Mouse (Mus musculus): ENCODE results near the gene Cers5. TPM values are rescaled to one million over a fixed set of nuclear protein-coding genes. Genes with fewer than 3 reads are reported as not detected.
A peak's percentile ranks its signal among the peaks of the same experiment; 100 is the strongest.
"Not testable (repeated sequence)": the region's sequence is repeated elsewhere in the genome, so short reads cannot be mapped to it uniquely, and the experiment has no call there.

Cers5 gene
- polyA plus RNA-seq, 1 experiment from 2014 or later, result 53.9 TPM

GRCm38 (mm10) chr15:99736675-99737074 is 36.0 kb downstream of the Cers5 start:
- 84% methylated on average over 11 of the region's 11 CpGs for WGBS
- H3K4me1 ChIP-seq (replicated peaks), result no peaks in the 10 kb centered on the region
- H3K4me2 ChIP-seq, result no peak overlapping the region
- no peak overlapping the region for H3K4me3 ChIP-seq
- no peaks in the 10 kb centered on the region for H3K27me3 ChIP-seq (replicated peaks)
- H3K9me3 ChIP-seq (replicated peaks), result no peaks in the 10 kb centered on the region
- no peak overlapping the region for H3K9ac ChIP-seq
- no peak for ATAC-seq (ENCODE audit: insufficient number of reproducible peaks, low FRiP score)
- no peak overlapping the region for H3K27ac ChIP-seq (ENCODE audit: poor library complexity, severe bottlenecking)
- H3K36me3 ChIP-seq, result peaks cover 84% of the 10 kb centered on the region

- H3K4me3 ChIP-seq, result no peak overlapping the region
- 88% methylated on average over 2 of the region's 2 CpGs for WGBS
- no peak for ATAC-seq (ENCODE audit: insufficient number of reproducible peaks, low FRiP score)
Observed at GRCm38 (mm10) chr15:99735631-99736030, 37.1 kb downstream of the Cers5 start.

GRCm38 (mm10) chr15:99733186-99733585 is 39.5 kb downstream of the Cers5 start:
- H3K9ac ChIP-seq, result no peak overlapping the region
- no peaks in the 10 kb centered on the region for H3K27me3 ChIP-seq (replicated peaks)
- H3K4me3 ChIP-seq, result no peak overlapping the region
- no peak overlapping the region for H3K4me2 ChIP-seq
- no peaks in the 10 kb centered on the region; the same call in 1 of the 2 replicates for H3K9me3 ChIP-seq (replicated peaks)
- no peaks in the 10 kb centered on the region for H3K4me1 ChIP-seq (replicated peaks)
- WGBS, result 96% methylated on average over 5 of the region's 5 CpGs
- H3K36me3 ChIP-seq, result peaks cover 76% of the 10 kb centered on the region
- H3K27ac ChIP-seq (ENCODE audit: poor library complexity, severe bottlenecking), result no peak overlapping the region
- ATAC-seq (ENCODE audit: insufficient number of reproducible peaks, low FRiP score), result no peak

More at GRCm38 (mm10) chr15:99735631-99736030, 37.1 kb downstream of the Cers5 start:
- Histone ChIP-seq H3K9ac (no peak overlapping the region), H3K4me2 (no peak overlapping the region), H3K4me1 (replicated peaks) (no peaks in the 10 kb centered on the region), H3K36me3 (peaks cover 82% of the 10 kb centered on the region), H3K27me3 (replicated peaks) (no peaks in the 10 kb centered on the region), H3K9me3 (replicated peaks) (no peaks in the 10 kb centered on the region), H3K27ac (ENCODE audit: poor library complexity, severe bottlenecking) (no peak overlapping the region)

GRCm38 (mm10) chr15:99731678-99732077 is 41.0 kb downstream of the Cers5 start:
- ATAC-seq (ENCODE audit: insufficient number of reproducible peaks, low FRiP score), result no peak
- WGBS, result 91% methylated on average over 3 of the region's 3 CpGs
- Histone ChIP-seq H3K4me3 (no peak overlapping the region), H3K4me2 (no peak overlapping the region), H3K27me3 (replicated peaks) (no peaks in the 10 kb centered on the region), H3K4me1 (replicated peaks) (peaks cover 2% of the 10 kb centered on the region), H3K9me3 (replicated peaks) (no peaks in the 10 kb centered on the region; the same call in 1 of the 2 replicates), H3K36me3 (peaks cover 71% of the 10 kb centered on the region), H3K9ac (no peak overlapping the region), H3K27ac (ENCODE audit: poor library complexity, severe bottlenecking) (no peak overlapping the region)

- Histone ChIP-seq H3K9ac (no peak overlapping the region), H3K4me3 (no peak overlapping the region), H3K27me3 (replicated peaks) (no peaks in the 10 kb centered on the region), H3K9me3 (replicated peaks) (no peaks in the 10 kb centered on the region; the same call in 1 of the 2 replicates), H3K4me1 (replicated peaks) (peaks cover 7% of the 10 kb centered on the region), H3K36me3 (peaks cover 66% of the 10 kb centered on the region), H3K4me2 (no peak overlapping the region), H3K27ac (ENCODE audit: poor library complexity, severe bottlenecking) (no peak overlapping the region)
- no peak for ATAC-seq (ENCODE audit: insufficient number of reproducible peaks, low FRiP score)
- 91% methylated on average over 2 of the region's 2 CpGs for WGBS
Observed at GRCm38 (mm10) chr15:99731167-99731566, 41.5 kb downstream of the Cers5 start.

- no peak overlapping the region for H3K4me3 ChIP-seq
- WGBS, result 96% methylated on average over 4 of the region's 4 CpGs
- no peaks in the 10 kb centered on the region; the same call in 1 of the 2 replicates for H3K9me3 ChIP-seq (replicated peaks)
- H3K27me3 ChIP-seq (replicated peaks), result no peaks in the 10 kb centered on the region
- H3K4me1 ChIP-seq (replicated peaks), result peaks cover 12% of the 10 kb centered on the region
- ATAC-seq (ENCODE audit: insufficient number of reproducible peaks, low FRiP score), result no peak
- no peak overlapping the region for H3K27ac ChIP-seq (ENCODE audit: poor library complexity, severe bottlenecking)
- no peak overlapping the region for H3K4me2 ChIP-seq
- no peak overlapping the region for H3K9ac ChIP-seq
- H3K36me3 ChIP-seq, result peaks cover 49% of the 10 kb centered on the region
Observed at GRCm38 (mm10) chr15:99729056-99729783, 43.5 kb downstream of the Cers5 start.

- Histone ChIP-seq H3K9me3 (replicated peaks) (no peaks in the 10 kb centered on the region; the same call in 1 of the 2 replicates), H3K36me3 (peaks cover 44% of the 10 kb centered on the region), H3K27me3 (replicated peaks) (no peaks in the 10 kb centered on the region), H3K4me1 (replicated peaks) (peaks cover 22% of the 10 kb centered on the region), H3K4me3 (no peak overlapping the region), H3K27ac (ENCODE audit: poor library complexity, severe bottlenecking) (no peak overlapping the region), H3K9ac (no peak overlapping the region), H3K4me2 (no peak overlapping the region)
- WGBS, result 97% methylated on average over 5 of the region's 5 CpGs
- no peak for ATAC-seq (ENCODE audit: insufficient number of reproducible peaks, low FRiP score)
Observed at GRCm38 (mm10) chr15:99728211-99728610, 44.5 kb downstream of the Cers5 start.

- WGBS, result 94% methylated on average over 12 of the region's 12 CpGs
- H3K4me3 ChIP-seq, result no peak overlapping the region
- H3K27ac ChIP-seq (ENCODE audit: poor library complexity, severe bottlenecking), result no peak overlapping the region
- no peak overlapping the region for H3K9ac ChIP-seq
- H3K27me3 ChIP-seq (replicated peaks), result no peaks in the 10 kb centered on the region
- H3K4me1 ChIP-seq (replicated peaks), result peaks cover 29% of the 10 kb centered on the region
- no peaks in the 10 kb centered on the region; the same call in 1 of the 2 replicates for H3K9me3 ChIP-seq (replicated peaks)
- no peak for ATAC-seq (ENCODE audit: insufficient number of reproducible peaks, low FRiP score)
- H3K4me2 ChIP-seq, result no peak overlapping the region
- peaks cover 40% of the 10 kb centered on the region for H3K36me3 ChIP-seq
Observed at GRCm38 (mm10) chr15:99727525-99727924, 45.2 kb downstream of the Cers5 start.

GRCm38 (mm10) chr15:99727039-99727438 is 45.6 kb downstream of the Cers5 start:
- not testable (repeated sequence) for H3K4me3 ChIP-seq; H3K9me3 ChIP-seq (replicated peaks); H3K27me3 ChIP-seq (replicated peaks); H3K27ac ChIP-seq (ENCODE audit: poor library complexity, severe bottlenecking); H3K4me2 ChIP-seq; H3K9ac ChIP-seq; ATAC-seq (ENCODE audit: insufficient number of reproducible peaks, low FRiP score)
- peaks cover 33% of the 10 kb centered on the region for H3K4me1 ChIP-seq (replicated peaks)
- WGBS, result 92% methylated on average over 4 of the region's 5 CpGs
- H3K36me3 ChIP-seq, result peaks cover 38% of the 10 kb centered on the region

- 70% methylated on average over 2 of the region's 2 CpGs for WGBS
- Histone ChIP-seq H3K27me3 (replicated peaks) (no peaks in the 10 kb centered on the region), H3K9me3 (replicated peaks) (no peaks in the 10 kb centered on the region; the same call in 1 of the 2 replicates), H3K9ac (peak overlapping the region; percentile 98), H3K36me3 (peaks cover 38% of the 10 kb centered on the region), H3K4me3 (peak overlapping the region; percentile 98), H3K27ac (ENCODE audit: poor library complexity, severe bottlenecking) (peak overlapping the region; percentile 97; the same call in 1 of the 2 replicates), H3K4me2 (peak overlapping the region; percentile 69), H3K4me1 (replicated peaks) (peaks cover 35% of the 10 kb centered on the region)
- ATAC-seq (ENCODE audit: insufficient number of reproducible peaks, low FRiP score), result no peak
Observed at GRCm38 (mm10) chr15:99726549-99726948, 46.1 kb downstream of the Cers5 start.

GRCm38 (mm10) chr15:99725341-99726155 is 47.1 kb downstream of the Cers5 start, which contains the start of gene Cox14:
Gene Cox14, plus strand, starts transcription at chr15:99725618.
- Histone ChIP-seq H3K4me3 (peak within 1 kb of the TSS; percentile 98), H3K9me3 (replicated peaks) (no peaks in the 10 kb centered on the region; the same call in 1 of the 2 replicates), H3K27me3 (replicated peaks) (no peaks in the 10 kb centered on the region), H3K4me1 (replicated peaks) (peaks cover 35% of the 10 kb centered on the region), H3K4me2 (peak within 1 kb of the TSS; percentile 69), H3K36me3 (peaks cover 35% of the 10 kb centered on the region), H3K27ac (ENCODE audit: poor library complexity, severe bottlenecking) (peak within 1 kb of the TSS; percentile 97), H3K9ac (peak within 1 kb of the TSS; percentile 98)
- ATAC-seq (ENCODE audit: insufficient number of reproducible peaks, low FRiP score), result peak; percentile 93
- under 1% methylated on average over 66 of the region's 68 CpGs for WGBS
